Mouse (Mus musculus) urinary bladder, postnatal 36 days (tissue): ENCODE data around the gene Basp1.

Experiments
- DNase-seq, 2 experiments: peaks; one replicate each; pipeline ENCODE4 v3.0.0; 2022; ENCODE audit warnings: low spot score in 2 of 2, mixed read lengths in 1 of 2

Basp1 gene

GRCm38 (mm10) chr15:25416367-25416766 is 2.8 kb upstream of the Basp1 start:
- no peak for DNase-seq

GRCm38 (mm10) chr15:25415958-25416357 is 2.4 kb upstream of the Basp1 start:
- DNase-seq = no peak

- DNase-seq = peak; percentile 83 to 87
Observed at GRCm38 (mm10) chr15:25414747-25415119, 1.2 kb upstream of the Basp1 start.

- peak in 1 of 2 experiments; percentile 51 for DNase-seq
Observed at GRCm38 (mm10) chr15:25414011-25414746, 615 bp upstream of the Basp1 start.

- DNase-seq = peak; percentile 11
Observed at GRCm38 (mm10) chr15:25412761-25413261, 753 bp downstream of the Basp1 start.

GRCm38 (mm10) chr15:25412171-25412641 is 1.4 kb downstream of the Basp1 start:
- peak; percentile 36 to 42 for DNase-seq

GRCm38 (mm10) chr15:25411461-25411860 is 2.1 kb downstream of the Basp1 start:
- no peak for DNase-seq

- no peak for DNase-seq
Observed at GRCm38 (mm10) chr15:25405926-25406325, 7.6 kb downstream of the Basp1 start.

- no peak for DNase-seq
Observed at GRCm38 (mm10) chr15:25403879-25404278, 9.7 kb downstream of the Basp1 start.

- DNase-seq = no peak
Observed at GRCm38 (mm10) chr15:25402001-25402400, 11.6 kb downstream of the Basp1 start.

- DNase-seq = no peak
Observed at GRCm38 (mm10) chr15:25400276-25400675, 13.3 kb downstream of the Basp1 start.

GRCm38 (mm10) chr15:25395912-25396590 is 17.5 kb downstream of the Basp1 start:
- DNase-seq = no peak

GRCm38 (mm10) chr15:25392525-25393099 is 21.0 kb downstream of the Basp1 start:
- DNase-seq = no peak

GRCm38 (mm10) chr15:25391210-25391609 is 22.4 kb downstream of the Basp1 start:
- DNase-seq = no peak

GRCm38 (mm10) chr15:25387572-25387971 is 26.0 kb downstream of the Basp1 start:
- DNase-seq = no peak

- no peak for DNase-seq
Observed at GRCm38 (mm10) chr15:25380051-25380450, 33.5 kb downstream of the Basp1 start.

- no peak for DNase-seq
Observed at GRCm38 (mm10) chr15:25378707-25379106, 34.9 kb downstream of the Basp1 start.

GRCm38 (mm10) chr15:25376914-25377313 is 36.6 kb downstream of the Basp1 start:
- DNase-seq = no peak

GRCm38 (mm10) chr15:25373486-25373885 is 40.1 kb downstream of the Basp1 start:
- DNase-seq = no peak

- no peak for DNase-seq
Observed at GRCm38 (mm10) chr15:25369522-25369921, 44.0 kb downstream of the Basp1 start.

- DNase-seq = no peak
Observed at GRCm38 (mm10) chr15:25365503-25365902, 48.1 kb downstream of the Basp1 start.

- DNase-seq = no peak
Observed at GRCm38 (mm10) chr15:25364819-25365463, 48.6 kb downstream of the Basp1 start.
